Comparison of ENCODE assay signal across 31 mouse cellular contexts in the genomic region with DNA sequence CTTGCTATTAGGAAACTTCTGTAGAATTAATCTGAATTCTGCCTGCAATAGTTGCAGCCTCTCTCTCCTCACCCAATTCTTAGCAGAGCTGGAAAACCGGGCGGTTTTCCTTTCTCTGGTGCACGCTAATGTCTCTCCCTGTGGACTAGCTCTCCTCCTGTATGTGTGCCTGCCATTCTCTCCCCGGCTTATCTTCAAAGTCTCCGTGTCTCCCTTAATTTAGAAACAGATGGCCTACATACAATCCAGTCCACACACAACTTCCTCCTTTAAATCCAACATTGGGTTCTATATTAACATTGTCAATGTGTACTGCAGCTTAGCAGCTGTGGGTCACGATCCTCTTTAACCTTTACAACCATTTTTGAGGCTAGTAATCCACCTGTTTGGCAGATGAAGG.
DNase-seq lines count a peak whose midpoint lies in the region; ATAC-seq lines count a peak whose summit lies in the region.
"Had no signal": no experiment of that assay in that cellular context is flagged by ENCODE, and none has a peak within 500 bp of the region (broad histone marks: within the 10 kb centered on the region; RNA-seq: fewer than 3 reads in every experiment).

No protein-coding gene starts in this region.

- H3K27ac ChIP-seq in hindbrain, embryonic 11.5 days (ENCODE audit: low read depth, low read length): 0 out of 2 replicates have a peak overlapping the region, but pooled peaks have one; percentile 10
- no peak overlapping the region for H3K27ac ChIP-seq in hindbrain, embryonic 12.5 days
- H3K27ac ChIP-seq in neural tube, embryonic 13.5 days (replicated peaks): peak overlapping the region; percentile 24; the same call in 1 of the 2 replicates
- no peak overlapping the region for H3K27ac ChIP-seq in embryonic facial prominence, embryonic 11.5 days (replicated peaks; ENCODE audit: low read depth, low read length)
- H3K27ac ChIP-seq: embryonic facial prominence, embryonic 13.5 days; gastrocnemius, adult 2 months; heart, adult 2 months; hindbrain, postnatal 0 days; kidney, postnatal 0 days; limb, embryonic 15.5 days; liver, embryonic 13.5 days; midbrain, embryonic 12.5 days had no signal

- H3K27me3 ChIP-seq in hindbrain, embryonic 11.5 days (ENCODE audit: control insufficient read depth, insufficient read depth, low read length): no peaks in the 10 kb centered on the region
- 0 out of 2 replicates have a peak, but pooled peaks cover 1% of the 10 kb centered on the region for H3K27me3 ChIP-seq in hindbrain, embryonic 12.5 days
- H3K27me3 ChIP-seq in neural tube, embryonic 13.5 days: no peaks in the 10 kb centered on the region
- no peaks in the 10 kb centered on the region for H3K27me3 ChIP-seq in embryonic facial prominence, embryonic 11.5 days (ENCODE audit: control insufficient read depth, insufficient read depth, low read length)
- H3K27me3 ChIP-seq: embryonic facial prominence, embryonic 13.5 days; midbrain, embryonic 12.5 days had no signal

- no peaks in the 10 kb centered on the region for H3K9me3 ChIP-seq in hindbrain, embryonic 11.5 days (ENCODE audit: control insufficient read depth, low read length)
- no peaks in the 10 kb centered on the region for H3K9me3 ChIP-seq in hindbrain, embryonic 12.5 days (replicated peaks)
- H3K9me3 ChIP-seq in neural tube, embryonic 13.5 days: no peaks in the 10 kb centered on the region
- no peaks in the 10 kb centered on the region for H3K9me3 ChIP-seq in embryonic facial prominence, embryonic 11.5 days (replicated peaks; ENCODE audit: control insufficient read depth, low read length)
- H3K9me3 ChIP-seq: embryonic facial prominence, embryonic 13.5 days; heart, embryonic 12.5 days; limb, embryonic 15.5 days; liver, embryonic 13.5 days; megakaryocyte, embryonic 14.5 days; midbrain, embryonic 12.5 days had no signal

- ATAC-seq in hindbrain, embryonic 11.5 days (ENCODE audit: low FRiP score): no peak
- no peak for ATAC-seq in hindbrain, embryonic 12.5 days (ENCODE audit: low FRiP score)
- no peak for ATAC-seq in neural tube, embryonic 13.5 days (ENCODE audit: low read depth)
- no peak for ATAC-seq in embryonic facial prominence, embryonic 11.5 days (replicated peaks; ENCODE audit: insufficient number of reproducible peaks, low FRiP score, low TSS enrichment, low read depth)
- ATAC-seq in granulocyte monocyte progenitor cell, adult 5-6 weeks (replicated peaks; ENCODE audit: poor library complexity, severe bottlenecking): no peak
- ATAC-seq: hindbrain, postnatal 0 days; intestine, embryonic 16.5 days; lung, postnatal 0 days had no signal

- H3K4me2 ChIP-seq in hindbrain, embryonic 11.5 days (replicated peaks; ENCODE audit: low read depth, low read length): no peak overlapping the region
- H3K4me2 ChIP-seq in hindbrain, embryonic 12.5 days (replicated peaks): no peak overlapping the region
- no peak overlapping the region for H3K4me2 ChIP-seq in neural tube, embryonic 13.5 days
- H3K4me2 ChIP-seq in embryonic facial prominence, embryonic 11.5 days (ENCODE audit: low read depth, low read length): no peak overlapping the region
- H3K4me2 ChIP-seq: embryonic facial prominence, embryonic 13.5 days; heart, embryonic 12.5 days; limb, embryonic 15.5 days; liver, embryonic 13.5 days; midbrain, embryonic 12.5 days had no signal

- 75% methylated on average over 6 of the region's 6 CpGs for WGBS in hindbrain, embryonic 11.5 days
- WGBS in hindbrain, embryonic 12.5 days: 72% methylated on average over 6 of the region's 6 CpGs
- WGBS in neural tube, embryonic 13.5 days: 67% methylated on average over 6 of the region's 6 CpGs
- 54% methylated on average over 6 of the region's 6 CpGs for WGBS in embryonic facial prominence, embryonic 11.5 days

- DNase-seq in hindbrain, embryonic 11.5 days (ENCODE audit: low spot score): no peak
- no peak for DNase-seq in neural tube, embryonic 10.5 days (ENCODE audit: extremely low spot score, low spot score)
- peak; percentile 48 for DNase-seq in embryonic facial prominence, embryonic 11.5 days (ENCODE audit: low spot score)
- DNase-seq in cerebellum, adult 8-10 months: no peak
- DNase-seq: adrenal gland, adult 8-10 months; B cell, adult 2 months; cerebellum, adult 11-12 months; cerebellum, postnatal 10 days; gastrocnemius, adult 2 months; gastrocnemius, postnatal 36 days; heart, adult 2 months; heart, postnatal 4 days; kidney, adult 8-10 months; kidney, postnatal 4 days; liver, embryonic 13.5 days; lung, adult 18-20 months; lung, postnatal 4 days; thymus, postnatal 4 days had no signal

- H3K9ac ChIP-seq in hindbrain, embryonic 11.5 days (ENCODE audit: low read depth, low read length): no peak overlapping the region
- no peak overlapping the region for H3K9ac ChIP-seq in hindbrain, embryonic 12.5 days
- H3K9ac ChIP-seq in neural tube, embryonic 13.5 days: no peak overlapping the region
- no peak overlapping the region for H3K9ac ChIP-seq in embryonic facial prominence, embryonic 11.5 days (replicated peaks; ENCODE audit: low read length)
- H3K9ac ChIP-seq: embryonic facial prominence, embryonic 13.5 days; heart, embryonic 12.5 days; limb, embryonic 15.5 days; liver, embryonic 13.5 days; midbrain, embryonic 12.5 days had no signal

- H3K4me1 ChIP-seq in hindbrain, embryonic 11.5 days (replicated peaks; ENCODE audit: control insufficient read depth, insufficient read depth, low read length): no peaks in the 10 kb centered on the region
- peaks cover 20% of the 10 kb centered on the region for H3K4me1 ChIP-seq in hindbrain, embryonic 12.5 days
- H3K4me1 ChIP-seq in neural tube, embryonic 13.5 days (replicated peaks): peaks cover 41% of the 10 kb centered on the region
- H3K4me1 ChIP-seq in embryonic facial prominence, embryonic 11.5 days (ENCODE audit: control insufficient read depth, insufficient read depth, low read length): no peaks in the 10 kb centered on the region
- H3K4me1 ChIP-seq: liver, embryonic 13.5 days; megakaryocyte, embryonic 14.5 days had no signal

- H3K36me3 ChIP-seq in hindbrain, embryonic 11.5 days (ENCODE audit: control insufficient read depth, insufficient read depth, low read length): no peaks in the 10 kb centered on the region
- H3K36me3 ChIP-seq in hindbrain, embryonic 12.5 days: peaks cover 24% of the 10 kb centered on the region
- H3K36me3 ChIP-seq in neural tube, embryonic 13.5 days: peaks cover 48% of the 10 kb centered on the region
- H3K36me3 ChIP-seq in embryonic facial prominence, embryonic 11.5 days (replicated peaks; ENCODE audit: control insufficient read depth, insufficient read depth, low read depth, low read length): no peaks in the 10 kb centered on the region
- H3K36me3 ChIP-seq: embryonic facial prominence, embryonic 13.5 days; heart, embryonic 12.5 days; limb, embryonic 15.5 days; liver, embryonic 13.5 days had no signal

- H3K4me3 ChIP-seq in hindbrain, embryonic 11.5 days (ENCODE audit: low read depth, low read length): no peak overlapping the region
- no peak overlapping the region for H3K4me3 ChIP-seq in hindbrain, embryonic 12.5 days
- H3K4me3 ChIP-seq in neural tube, embryonic 13.5 days: no peak overlapping the region
- H3K4me3 ChIP-seq in embryonic facial prominence, embryonic 11.5 days (ENCODE audit: low read depth, low read length): no peak overlapping the region
- H3K4me3 ChIP-seq: embryonic facial prominence, embryonic 13.5 days; erythroblast, embryonic 14.5 days; gastrocnemius, adult 2 months; heart, adult 2 months; heart, embryonic 12.5 days; limb, embryonic 15.5 days; liver, embryonic 13.5 days; megakaryocyte, embryonic 14.5 days; midbrain, embryonic 12.5 days had no signal

Comparison
In these comparisons a context has a peak if more than half of its experiments do, and no peak if none do; other contexts are left out.
1. H3K27ac ChIP-seq: peak in hindbrain, embryonic 11.5 days (single experiment) and neural tube, embryonic 13.5 days (single experiment); none in hindbrain, embryonic 12.5 days (single experiment) and embryonic facial prominence, embryonic 11.5 days (single experiment).